Mouse (Mus musculus): Measurements from ENCODE around the gene Adk. TPM values are rescaled to one million over a fixed set of nuclear protein-coding genes. Genes with fewer than 3 reads are reported as not detected.
A peak's percentile ranks its signal among the peaks of the same experiment; 100 is the strongest.

The Adk gene
- total RNA-seq, 2 experiments from 2014 or later: 100 to 104 TPM

DNA sequence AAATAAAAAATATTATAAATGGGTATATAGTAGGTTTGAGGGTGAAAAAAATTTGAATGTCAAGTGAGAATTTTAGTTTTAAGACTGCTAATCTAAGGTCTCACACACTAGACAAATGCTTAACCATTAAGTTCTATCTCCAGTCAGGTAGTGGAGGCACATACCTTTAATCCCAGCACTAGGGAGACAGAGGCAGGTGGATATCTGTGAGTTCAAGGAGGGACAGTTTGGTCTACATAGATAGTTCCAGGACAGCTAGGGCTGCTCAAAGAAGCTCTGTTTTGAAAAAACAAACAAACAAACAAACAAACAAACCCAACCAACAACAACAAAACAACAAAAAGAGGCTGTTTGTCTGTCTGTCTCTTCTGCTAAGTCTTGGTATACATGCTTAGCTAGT, 43.9 kb downstream of the Adk start:
- no peak for ATAC-seq (replicated peaks; ENCODE audit: poor library complexity)

DNA sequence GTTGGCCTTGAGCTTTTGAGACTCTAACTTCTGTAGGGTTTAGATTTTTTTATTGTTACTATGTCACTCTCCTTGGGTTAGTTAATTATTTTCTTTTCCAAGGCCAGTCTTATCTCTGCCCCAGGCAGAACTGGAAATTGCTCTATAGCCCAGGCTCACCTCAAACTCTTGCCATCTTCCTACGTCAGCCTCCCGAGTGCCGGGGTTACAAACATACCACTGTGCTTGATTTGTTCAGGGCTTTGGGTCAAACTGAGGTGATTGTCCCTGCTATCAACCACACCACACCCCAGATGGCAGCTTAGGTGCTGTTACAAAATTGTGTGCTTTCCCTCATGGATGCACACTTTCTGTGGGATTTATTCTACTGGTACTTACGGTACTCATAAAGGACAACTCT, 44.3 kb downstream of the Adk start:
- ATAC-seq (replicated peaks; ENCODE audit: poor library complexity): no peak

- ATAC-seq (replicated peaks; ENCODE audit: poor library complexity): no peak
These were observed 47.0 kb downstream of the Adk start for GRCm38 (mm10) chr14:21099371-21099770.

- ATAC-seq (replicated peaks; ENCODE audit: poor library complexity): no peak
These were observed 48.5 kb downstream of the Adk start for GRCm38 (mm10) chr14:21100876-21101275.

GRCm38 (mm10) chr14:21101562-21101961, 49.2 kb downstream of the Adk start:
- ATAC-seq (replicated peaks; ENCODE audit: poor library complexity): 0 out of 2 replicates have a peak, but pooled peaks have one; percentile 34

DNA sequence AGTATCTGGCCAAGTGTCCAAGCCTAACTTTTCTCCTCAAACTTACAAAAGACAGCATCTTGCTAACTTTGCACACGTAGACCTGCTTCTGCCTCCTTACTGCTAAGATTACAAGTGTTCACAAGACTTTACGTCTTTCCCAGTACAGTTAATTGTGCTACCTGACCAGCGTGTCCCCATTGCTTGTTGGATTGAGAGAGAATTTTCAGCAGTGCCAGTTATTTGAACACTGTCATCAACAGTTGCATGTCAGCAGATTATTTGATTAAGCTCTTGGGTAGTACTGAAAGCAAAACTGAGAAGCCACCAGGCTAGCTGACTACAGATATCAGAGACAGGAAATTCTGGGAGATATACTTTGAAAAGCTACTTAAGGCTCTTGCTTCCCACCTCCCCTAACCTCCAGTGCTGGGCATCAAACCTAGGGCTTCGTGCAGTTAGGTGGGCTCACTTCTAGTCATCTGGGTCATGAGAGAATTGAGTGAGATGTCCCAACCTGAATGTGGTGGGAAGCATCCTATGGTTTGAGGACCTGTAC, 50.4 kb downstream of the Adk start:
- ATAC-seq (replicated peaks; ENCODE audit: poor library complexity): no peak

DNA sequence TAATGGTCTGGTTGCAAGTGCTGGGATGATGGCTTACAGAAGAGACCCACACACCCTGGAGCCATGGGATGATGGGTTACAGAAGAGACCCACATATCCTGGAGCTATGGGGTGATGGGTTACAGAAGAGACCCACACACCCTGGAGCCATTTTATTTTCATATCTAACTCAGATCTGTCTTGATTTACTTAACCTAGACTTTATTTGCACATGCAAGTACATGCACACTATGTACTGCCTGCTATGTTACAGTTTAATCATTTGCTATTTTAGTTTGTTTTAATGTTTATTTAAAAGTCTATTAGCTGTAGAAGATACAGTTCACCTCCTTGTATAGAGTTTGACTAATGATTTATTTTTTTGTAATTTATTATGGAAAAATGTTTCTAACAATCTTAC, 52.7 kb downstream of the Adk start:
- ATAC-seq (replicated peaks; ENCODE audit: poor library complexity): no peak

GRCm38 (mm10) chr14:21106582-21106981, 54.2 kb downstream of the Adk start:
- ATAC-seq (replicated peaks; ENCODE audit: poor library complexity): no peak

GRCm38 (mm10) chr14:21107551-21107950, 55.2 kb downstream of the Adk start:
- no peak for ATAC-seq (replicated peaks; ENCODE audit: poor library complexity)

DNA sequence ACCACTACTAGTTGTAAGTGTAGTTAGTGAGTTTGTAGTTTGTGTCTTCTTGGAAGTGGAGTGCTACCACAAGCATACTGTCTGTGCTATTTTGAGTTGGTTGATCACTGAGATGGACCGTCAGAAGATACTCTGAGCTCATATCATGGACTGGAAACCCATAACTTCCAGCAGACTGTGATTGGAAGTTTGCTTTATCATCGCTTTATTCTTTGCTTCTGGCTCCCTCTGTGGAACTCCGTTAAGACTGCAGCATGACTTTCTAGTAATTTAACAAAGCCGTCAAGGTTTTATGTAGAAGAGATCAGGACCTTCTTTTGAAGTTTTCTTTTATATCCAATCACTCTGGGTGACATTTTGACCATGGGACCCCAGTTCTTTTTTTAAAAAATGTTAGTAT, 58.1 kb downstream of the Adk start:
- ATAC-seq (replicated peaks; ENCODE audit: poor library complexity): no peak

- no peak for ATAC-seq (replicated peaks; ENCODE audit: poor library complexity)
These were observed 59.1 kb downstream of the Adk start for GRCm38 (mm10) chr14:21111500-21111899.

DNA sequence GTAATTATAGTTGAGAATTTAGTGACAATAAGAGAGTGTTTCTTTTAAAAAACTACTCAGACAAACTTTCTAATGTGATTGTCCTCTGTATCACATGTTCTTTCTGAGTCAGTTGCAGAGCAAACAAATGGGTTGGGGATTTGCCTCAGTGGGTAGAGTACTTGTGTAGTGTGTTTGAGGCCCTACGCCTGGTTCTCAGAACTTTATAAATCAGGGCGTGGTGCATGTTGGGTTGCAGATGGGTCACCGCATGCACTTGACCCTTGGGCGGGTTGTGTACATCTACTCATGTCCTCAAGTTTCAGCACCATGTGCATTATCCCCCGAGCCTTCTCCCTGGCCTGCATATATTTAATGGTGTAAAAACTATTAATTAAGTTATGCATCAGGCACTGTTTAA, 59.8 kb downstream of the Adk start:
- no peak for ATAC-seq (replicated peaks; ENCODE audit: poor library complexity)

DNA sequence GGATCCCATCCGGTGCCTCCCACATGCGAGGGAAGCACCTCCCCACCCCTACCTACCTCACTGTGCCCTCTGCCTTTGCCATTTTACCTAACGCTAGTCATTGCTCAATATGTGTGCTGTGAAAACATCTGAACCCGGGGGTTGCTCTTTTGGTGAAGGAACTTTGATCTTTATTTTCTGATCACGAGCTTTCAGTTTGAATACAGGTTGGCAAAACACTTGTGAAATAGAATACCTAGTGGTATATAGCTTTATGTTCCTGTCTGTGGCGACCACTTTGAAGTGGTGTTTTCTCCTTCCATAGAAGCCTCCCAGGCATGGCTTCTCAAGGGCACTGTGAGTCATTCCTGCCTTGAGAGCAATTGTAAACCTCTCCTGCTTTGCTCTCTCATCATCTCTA, 60.4 kb downstream of the Adk start:
- no peak for ATAC-seq (replicated peaks; ENCODE audit: poor library complexity)

DNA sequence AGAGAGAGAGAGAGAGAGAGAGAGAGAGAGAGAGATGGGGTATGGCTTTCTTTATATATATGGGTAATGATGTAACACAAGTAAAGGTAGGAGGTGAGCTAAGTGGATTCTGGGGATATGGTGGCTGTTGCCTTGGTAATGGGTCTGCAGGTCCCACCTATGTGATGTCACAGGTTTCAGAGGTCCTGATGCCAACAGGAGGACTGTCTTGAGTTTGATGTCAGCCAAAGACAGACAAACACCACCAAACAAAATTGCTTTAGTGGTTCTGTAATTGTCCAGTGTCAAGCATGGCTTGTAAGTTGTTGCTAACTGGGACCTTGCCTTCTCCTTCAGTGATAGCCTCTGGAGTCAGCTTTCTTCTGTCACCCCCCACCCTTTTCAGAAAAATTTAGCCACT, 62.0 kb downstream of the Adk start:
- no peak for ATAC-seq (replicated peaks; ENCODE audit: poor library complexity)

- ATAC-seq (replicated peaks; ENCODE audit: poor library complexity): no peak
These were observed 62.9 kb downstream of the Adk start for GRCm38 (mm10) chr14:21115318-21115717.

- ATAC-seq (replicated peaks; ENCODE audit: poor library complexity): 0 out of 2 replicates have a peak, but pooled peaks have one; percentile 37
These were observed 63.6 kb downstream of the Adk start for GRCm38 (mm10) chr14:21115888-21116460.

- no peak for ATAC-seq (replicated peaks; ENCODE audit: poor library complexity)
These were observed 65.7 kb downstream of the Adk start for GRCm38 (mm10) chr14:21118095-21118494.

DNA sequence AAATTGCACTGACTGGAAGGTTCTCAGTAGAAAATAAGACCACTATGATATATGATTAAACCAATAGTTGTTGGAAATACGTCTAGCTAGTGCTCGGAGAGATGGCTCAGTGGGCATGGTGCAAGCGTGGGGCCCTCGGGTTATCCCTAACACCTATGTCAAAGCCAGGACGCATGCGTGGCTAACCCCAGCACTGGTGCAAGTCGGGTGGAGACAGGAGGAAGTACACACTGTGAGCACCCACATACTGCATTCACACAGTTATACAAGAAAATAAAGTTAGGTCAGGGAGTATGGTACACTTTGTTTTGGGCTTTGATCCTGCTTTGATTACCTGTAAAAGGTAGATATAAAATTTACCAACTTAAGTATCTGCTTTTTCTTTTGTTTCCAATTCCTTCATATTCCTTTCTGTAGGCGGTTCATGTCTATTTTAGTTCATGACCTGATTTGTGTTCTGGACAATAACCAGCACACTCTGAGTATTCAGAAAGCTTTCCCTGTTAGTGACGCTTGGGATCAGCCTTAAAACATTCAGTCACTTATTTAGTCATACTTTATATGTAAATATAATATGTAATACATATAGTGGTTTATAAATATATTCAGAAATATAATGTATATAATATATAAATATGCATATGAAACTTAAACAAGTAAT, 67.4 kb downstream of the Adk start:
- ATAC-seq (replicated peaks; ENCODE audit: poor library complexity): no peak

DNA sequence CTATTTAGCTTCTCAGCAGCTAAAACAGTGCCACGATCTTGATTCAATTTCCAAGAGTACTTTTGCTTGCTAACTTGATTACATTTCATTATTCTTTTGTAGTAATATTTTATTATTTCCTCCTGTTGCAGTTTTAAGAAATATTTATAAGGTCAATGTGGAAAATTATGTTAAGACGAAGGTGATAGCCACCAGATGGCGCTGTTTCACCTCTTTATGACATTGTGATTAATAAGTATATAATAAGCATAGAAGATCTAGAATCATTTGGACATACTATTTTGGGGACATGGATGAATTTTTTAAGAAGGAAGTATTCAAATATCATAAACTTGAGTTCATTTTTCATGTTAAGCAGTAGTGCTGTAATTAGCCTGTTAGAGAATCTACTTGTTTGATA, 68.1 kb downstream of the Adk start:
- ATAC-seq (replicated peaks; ENCODE audit: poor library complexity): no peak

- ATAC-seq (replicated peaks; ENCODE audit: poor library complexity): no peak
These were observed 74.8 kb downstream of the Adk start for GRCm38 (mm10) chr14:21127215-21127614.

- ATAC-seq (replicated peaks; ENCODE audit: poor library complexity): peak; percentile 97
These were observed 84.5 kb downstream of the Adk start for GRCm38 (mm10) chr14:21136906-21137305.

DNA sequence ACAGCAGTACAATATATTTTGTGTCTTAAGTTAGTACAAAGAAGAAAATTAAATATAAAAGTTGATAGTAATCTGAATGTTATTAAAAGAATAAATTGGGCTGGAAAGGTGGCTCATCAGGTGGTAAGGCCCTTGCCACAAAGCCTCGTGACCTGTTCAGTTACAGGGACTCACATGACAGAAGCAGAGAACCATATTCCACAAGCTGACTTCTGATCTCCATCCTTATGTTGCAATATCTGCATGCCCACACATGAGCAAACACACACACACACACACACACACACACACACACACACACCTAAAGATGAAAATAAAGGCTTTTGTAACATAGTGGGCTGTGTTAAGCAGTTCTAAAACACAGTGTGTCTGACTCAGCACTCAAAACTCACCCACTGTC, 90.2 kb downstream of the Adk start:
- no peak for ATAC-seq (replicated peaks; ENCODE audit: poor library complexity)

All from megakaryocyte progenitor cell, adult 5-6 weeks (primary cell).